Mouse (Mus musculus) embryonic facial prominence, embryonic 11.5 days (tissue): ENCODE results near the gene Actr1b. TPM values are rescaled to one million over a fixed set of nuclear protein-coding genes. Genes with fewer than 3 reads are reported as not detected.

ENCODE experiments used
- ATAC-seq: fragments of 200-750 bp; cut with Nextera tagmentation; replicated peaks from 2 replicates; pipeline ENCODE4 v1.8.0; 2017; ENCODE audit warnings: low read depth; ENCODE audit not compliant: insufficient number of reproducible peaks, low FRiP score, low TSS enrichment
- DNase-seq: peaks from one replicate; pipeline ENCODE4 v3.0.0-alpha.2; 2015; ENCODE audit warnings: low spot score
- H3K27ac ChIP-seq: fragments of 300-500 bp; sonication (generic); replicated peaks from 2 replicates; pipeline ENCODE4 v1.5.1; 2014; ENCODE audit warnings: mild to moderate bottlenecking, low read depth, low read length, control low read depth
- H3K27me3 ChIP-seq: fragments of 300-500 bp; sonication (generic); 2 replicates; pipeline ENCODE4 v1.6.1; 2014; ENCODE audit warnings: mild to moderate bottlenecking, low read length, moderate library complexity, mixed read lengths; ENCODE audit not compliant: control insufficient read depth, insufficient read depth
- H3K36me3 ChIP-seq: fragments of 300-500 bp; sonication (generic); replicated peaks from 2 replicates; pipeline ENCODE4 v1.6.1; 2014; ENCODE audit warnings: low read depth, mild to moderate bottlenecking, low read length, moderate library complexity, mixed read lengths; ENCODE audit not compliant: control insufficient read depth, insufficient read depth
- H3K4me1 ChIP-seq: fragments of 300-500 bp; sonication (generic); 2 replicates; pipeline ENCODE4 v1.6.1; 2014; ENCODE audit warnings: low read length, mixed read lengths; ENCODE audit not compliant: control insufficient read depth, insufficient read depth
- H3K4me2 ChIP-seq: fragments of 300-500 bp; sonication (generic); 2 replicates; pipeline ENCODE4 v1.6.1; 2014; ENCODE audit warnings: low read depth, mild to moderate bottlenecking, control low read depth, low read length, moderate library complexity
- H3K4me3 ChIP-seq: fragments of 300-500 bp; sonication (generic); 2 replicates; pipeline ENCODE4 v1.5.1; 2014; ENCODE audit warnings: low read depth, low read length, control low read depth
- H3K9ac ChIP-seq: fragments of 300-500 bp; sonication (generic); replicated peaks from 2 replicates; pipeline ENCODE4 v1.6.1; 2014; ENCODE audit warnings: mild to moderate bottlenecking, control low read depth, low read length
- H3K9me3 ChIP-seq: fragments of 300-500 bp; sonication (generic); replicated peaks from 2 replicates; pipeline ENCODE4 v1.6.1; 2016; ENCODE audit warnings: mild to moderate bottlenecking, low read length, inconsistent platforms, mixed read lengths; ENCODE audit not compliant: control insufficient read depth
- WGBS: fragments of 180-500 bp; shearing (Covaris S2); extraction: QIAGEN DNeasy Blood & Tissue Kit; methylation state at CpG from one replicate; pipeline ENCODE4 v1.1.7; 2014; 5-methylcytosine and 5-hydroxymethylcytosine counted together
- microRNA-seq: library from miRNA; unstranded; fragments of <30 nt; microRNA quantifications from one replicate; pipeline ENCODE4, GENCODE M21; 2016; ENCODE audit warnings: borderline number of aligned reads
- polyA plus RNA-seq: library from polyadenylated mRNA; unstranded; fragments of >200 nt; fragmentation: Nextera tagmentation; extraction: Ambion mirVana; gene quantifications from 2 replicates; pipeline ENCODE4 v1.2.1, GENCODE M21; 2014

Actr1b gene
- polyA plus RNA-seq, 1 experiment from 2014 or later: 90.9 TPM

- Histone ChIP-seq H3K36me3 (no peaks in the 10 kb centered on the region), H3K27me3 (no peaks in the 10 kb centered on the region), H3K27ac (no peak overlapping the region), H3K9me3 (no peaks in the 10 kb centered on the region), H3K9ac (no peak overlapping the region), H3K4me3 (no peak overlapping the region), H3K4me2 (no peak overlapping the region), H3K4me1 (no peaks in the 10 kb centered on the region)
- 82% methylated on average over 4 of the region's 4 CpGs for WGBS
- DNase-seq: no peak
- no peak for ATAC-seq
Observed at GRCm38 (mm10) chr1:36657658-36658415, 56.4 kb downstream of the Actr1b start.

GRCm38 (mm10) chr1:36656233-36656632 lies 58.0 kb downstream of the Actr1b start:
- Histone ChIP-seq H3K4me3 (no peak overlapping the region), H3K27ac (no peak overlapping the region), H3K4me2 (no peak overlapping the region), H3K9ac (no peak overlapping the region), H3K27me3 (no peaks in the 10 kb centered on the region), H3K9me3 (no peaks in the 10 kb centered on the region), H3K4me1 (no peaks in the 10 kb centered on the region), H3K36me3 (no peaks in the 10 kb centered on the region)
- no peak for DNase-seq
- no peak for ATAC-seq
- 81% methylated on average over 3 of the region's 3 CpGs for WGBS

GRCm38 (mm10) chr1:36655039-36655438 lies 59.2 kb downstream of the Actr1b start:
- DNase-seq: no peak
- Histone ChIP-seq H3K27ac (no peak overlapping the region), H3K27me3 (no peaks in the 10 kb centered on the region), H3K9ac (no peak overlapping the region), H3K4me1 (no peaks in the 10 kb centered on the region), H3K4me3 (no peak overlapping the region), H3K36me3 (no peaks in the 10 kb centered on the region), H3K9me3 (no peaks in the 10 kb centered on the region), H3K4me2 (no peak overlapping the region)
- no peak for ATAC-seq
- 87% methylated on average over 5 of the region's 5 CpGs for WGBS

Small RNA genes within 50 kb of the gene (microRNA-seq; reads per million reads assigned to microRNA genes)
- not detected for gene Gm24133

Other genes with a start within 250 kb of the Actr1b start
- 12.0 and 12.8 TPM in 2 replicates for gene Cnnm4, start 242.8 kb downstream of the Actr1b start, polyA plus RNA-seq
- 3.5 and 5.4 TPM in 2 replicates for gene Cnnm3, start 202.6 kb downstream of the Actr1b start, polyA plus RNA-seq
- gene Ankrd23, start 177.5 kb downstream of the Actr1b start, polyA plus RNA-seq: 4.6 and 6.0 TPM in 2 replicates
- gene Gm42417, start 175.0 kb downstream of the Actr1b start, polyA plus RNA-seq: not detected in 2 replicates
- 11.9 and 14.4 TPM in 2 replicates for gene Ankrd39, start 167.0 kb downstream of the Actr1b start, polyA plus RNA-seq
- gene Sema4c, start 156.1 kb downstream of the Actr1b start, polyA plus RNA-seq: 3.7 and 4.4 TPM in 2 replicates
- not detected in 2 replicates for gene Fam178b, start 31.2 kb downstream of the Actr1b start, polyA plus RNA-seq
- 460 and 476 TPM in 2 replicates for gene Cox5b, start 23.0 kb downstream of the Actr1b start, polyA plus RNA-seq
- gene 4933424G06Rik, start 4.3 kb downstream of the Actr1b start, polyA plus RNA-seq: 0.31 TPM in 1 of 2 replicates, not detected in the other
- gene Zap70, start 47.4 kb upstream of the Actr1b start, polyA plus RNA-seq: 0.15 and 0.18 TPM in 2 replicates
- 18.1 and 18.9 TPM in 2 replicates for gene Tmem131, start 229.2 kb upstream of the Actr1b start, polyA plus RNA-seq